Mouse (Mus musculus) heart, adult 2 months (tissue): ENCODE measurements around the gene Fv1.

Source experiments
- CTCF ChIP-seq: fragments of 200-600 bp; IDR thresholded peaks from 2 replicates; pipeline ENCODE4 v1.8.1; 2022; ENCODE audit warnings: antibody characterized with exemption, mild to moderate bottlenecking, moderate library complexity
- EP300 ChIP-seq: fragments of 200-500 bp; IDR thresholded peaks from 2 replicates; pipeline ENCODE4 v1.6.1; 2011; ENCODE audit warnings: low read depth, low read length, control low read depth; ENCODE audit not compliant: insufficient read depth
- POLR2A ChIP-seq: fragments of 200-500 bp; IDR thresholded peaks from 2 replicates; pipeline ENCODE4 v1.6.1; 2011; ENCODE audit warnings: mild to moderate bottlenecking, low read depth, low read length, control low read depth; ENCODE audit not compliant: insufficient read depth

DNA sequence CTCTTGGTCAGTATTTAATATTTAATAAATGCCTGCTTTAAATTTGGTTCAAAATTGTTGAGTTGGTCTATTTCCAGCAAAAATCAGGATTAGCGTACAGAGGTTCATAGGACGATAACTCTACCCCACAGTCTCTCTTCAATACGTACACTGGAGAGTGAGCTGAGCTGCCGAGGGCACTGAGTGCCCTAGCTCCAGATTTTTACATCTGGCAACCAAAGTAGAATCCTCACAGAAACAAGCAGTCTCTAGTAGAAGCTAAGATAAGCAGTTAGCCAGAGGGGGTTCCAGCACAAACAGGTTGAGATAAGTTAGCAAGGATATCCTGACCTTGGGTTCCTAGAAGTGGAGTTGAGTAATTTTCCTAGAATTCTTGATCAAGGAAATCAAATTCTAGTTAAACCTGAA is 20.2 kb upstream of the Fv1 start:
- TF ChIP-seq POLR2A (no peak; the same call in 1 of the 2 replicates), CTCF (no peak), EP300 (no peak)
